Mouse (Mus musculus): ENCODE results near the gene Zrsr1. TPM values are rescaled to one million over a fixed set of nuclear protein-coding genes. Genes with fewer than 3 reads are reported as not detected.

Zrsr1 gene
- total and polyA plus RNA-seq, 3 experiments = 4.6 to 22.0 (median 15.1) TPM

GRCm38 (mm10) chr11:22990393-22991126 is 18.8 kb downstream of the Zrsr1 start, which contains the start of gene Cct4:
Gene Cct4 (plus strand): TSS chr11:22990519.
- TF ChIP-seq CTCF (IDR thresholded peaks at IDR 0.05) (no peak), EP300 (IDR thresholded peaks at IDR 0.05; ENCODE audit: insufficient read depth, low read depth, low read length) (peak; percentile 65), POLR2A (IDR thresholded peaks at IDR 0.05; ENCODE audit: insufficient read depth, low read depth, low read length) (peak; percentile 87)
- peak; percentile 96 to 97 for DNase-seq

GRCm38 (mm10) chr11:22991218-22991835 is 19.5 kb downstream of the Zrsr1 start:
- Histone ChIP-seq H3K27ac (peak overlapping the region; percentile 65; the same call in 1 of the 2 replicates), H3K9ac (ENCODE audit: low read depth, low read length) (peak overlapping the region; percentile 61), H3K4me3 (peak overlapping the region; percentile 67), H3K79me2 (replicated peaks; ENCODE audit: control insufficient read depth, insufficient read depth, low read length) (peaks cover 2% of the 10 kb centered on the region; the same call in 1 of the 2 replicates), H3K36me3 (ENCODE audit: control insufficient read depth, insufficient read depth, low read length) (peaks cover 6% of the 10 kb centered on the region; the same call in 1 of the 2 replicates), H3K27me3 (ENCODE audit: control insufficient read depth, insufficient read depth, low read length) (no peaks in the 10 kb centered on the region), H3K4me1 (ENCODE audit: control insufficient read depth, insufficient read depth, low read length) (peaks cover 6% of the 10 kb centered on the region)
- no peak for DNase-seq
- intact Hi-C loops (cut with DNase I) = loop anchor here (2.0 to 10.0 kb wide), 4 partner anchors 15 to 903 kb away; partner anchors contain the start of genes Fam161a and Papolg
- TF ChIP-seq EP300 (IDR thresholded peaks at IDR 0.05; ENCODE audit: insufficient read depth, low read depth, low read length) (no peak), CTCF (IDR thresholded peaks at IDR 0.05) (no peak), POLR2A (IDR thresholded peaks at IDR 0.05; ENCODE audit: insufficient read depth, low read depth, low read length) (no peak)
- WGBS = 7% methylated on average over 14 of the region's 14 CpGs

More at GRCm38 (mm10) chr11:22990393-22991126, 18.8 kb downstream of the Zrsr1 start, which contains the start of gene Cct4:
- Histone ChIP-seq H3K36me3 (ENCODE audit: control insufficient read depth, insufficient read depth, low read length) (peaks cover 6% of the 10 kb centered on the region; the same call in 1 of the 2 replicates), H3K4me1 (ENCODE audit: control insufficient read depth, insufficient read depth, low read length) (peaks cover 6% of the 10 kb centered on the region), H3K79me2 (replicated peaks; ENCODE audit: control insufficient read depth, insufficient read depth, low read length) (peaks cover 2% of the 10 kb centered on the region; the same call in 1 of the 2 replicates), H3K27me3 (ENCODE audit: control insufficient read depth, insufficient read depth, low read length) (no peaks in the 10 kb centered on the region), H3K27ac (peak within 1 kb of the TSS; percentile 65), H3K4me3 (peak within 1 kb of the TSS; percentile 67), H3K9ac (ENCODE audit: low read depth, low read length) (peak within 1 kb of the TSS; percentile 80)
- under 1% methylated on average over 66 of the region's 66 CpGs for WGBS
- intact Hi-C loops (cut with DNase I) = loop anchor here (2.0 to 10.0 kb wide), 4 partner anchors 16 to 904 kb away; partner anchors contain the start of genes Fam161a and Papolg

GRCm38 (mm10) chr11:22994271-22994670 is 22.5 kb downstream of the Zrsr1 start:
- TF ChIP-seq EP300 (IDR thresholded peaks at IDR 0.05; ENCODE audit: insufficient read depth, low read depth, low read length) (no peak), CTCF (IDR thresholded peaks at IDR 0.05) (no peak), POLR2A (IDR thresholded peaks at IDR 0.05; ENCODE audit: insufficient read depth, low read depth, low read length) (no peak)
- H3K9ac ChIP-seq (ENCODE audit: low read depth, low read length) = no peak overlapping the region
- no peak overlapping the region for H3K27ac ChIP-seq
- DNase-seq = no peak
- 77% methylated on average over 2 of the region's 2 CpGs for WGBS
- intact Hi-C loops (cut with DNase I) = loop anchor here (5.0 to 10.0 kb wide), 2 partner anchors 73 to 901 kb away; partner anchors contain the start of gene Papolg
- H3K36me3 ChIP-seq (ENCODE audit: control insufficient read depth, insufficient read depth, low read length) = peaks cover 14% of the 10 kb centered on the region
- no peak overlapping the region for H3K4me3 ChIP-seq
- H3K79me2 ChIP-seq (replicated peaks; ENCODE audit: control insufficient read depth, insufficient read depth, low read length) = peaks cover 2% of the 10 kb centered on the region; the same call in 1 of the 2 replicates
- peaks cover 6% of the 10 kb centered on the region for H3K4me1 ChIP-seq (ENCODE audit: control insufficient read depth, insufficient read depth, low read length)
- no peaks in the 10 kb centered on the region for H3K27me3 ChIP-seq (ENCODE audit: control insufficient read depth, insufficient read depth, low read length)

DNA sequence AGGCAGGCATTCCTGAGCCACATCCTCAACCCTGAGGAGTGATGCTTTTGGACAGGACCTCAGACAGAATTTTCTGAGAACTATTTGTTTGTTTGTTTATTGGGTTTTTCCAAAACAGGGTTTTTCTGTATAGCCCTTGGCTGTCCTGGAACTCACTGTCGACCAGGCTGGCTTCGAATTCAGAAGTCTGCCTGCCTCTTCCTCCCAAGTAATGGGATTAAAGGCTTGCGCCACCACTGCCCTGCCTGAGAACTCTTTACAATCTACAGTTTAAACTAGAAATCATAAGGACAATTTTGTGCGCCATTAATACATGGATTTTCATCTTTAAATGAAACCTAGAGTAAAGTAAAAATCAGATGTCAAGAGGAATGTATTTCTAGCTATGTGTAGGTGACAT is 23.7 kb downstream of the Zrsr1 start:
- H3K27me3 ChIP-seq (ENCODE audit: control insufficient read depth, insufficient read depth, low read length) = no peaks in the 10 kb centered on the region
- peaks cover 6% of the 10 kb centered on the region for H3K4me1 ChIP-seq (ENCODE audit: control insufficient read depth, insufficient read depth, low read length)
- no peak overlapping the region for H3K9ac ChIP-seq (ENCODE audit: low read depth, low read length)
- H3K79me2 ChIP-seq (replicated peaks; ENCODE audit: control insufficient read depth, insufficient read depth, low read length) = peaks cover 2% of the 10 kb centered on the region; the same call in 1 of the 2 replicates
- WGBS = 88% methylated on average over 4 of the region's 4 CpGs
- TF ChIP-seq EP300 (IDR thresholded peaks at IDR 0.05; ENCODE audit: insufficient read depth, low read depth, low read length) (no peak), POLR2A (IDR thresholded peaks at IDR 0.05; ENCODE audit: insufficient read depth, low read depth, low read length) (no peak), CTCF (IDR thresholded peaks at IDR 0.05) (no peak)
- no peak overlapping the region for H3K27ac ChIP-seq
- no peak overlapping the region for H3K4me3 ChIP-seq
- DNase-seq = no peak
- H3K36me3 ChIP-seq (ENCODE audit: control insufficient read depth, insufficient read depth, low read length) = peaks cover 16% of the 10 kb centered on the region
- intact Hi-C loops (cut with DNase I) = loop anchor here (10.0 kb wide), 1 partner anchor 899 kb away; the partner anchor contains the start of gene Papolg

- Histone ChIP-seq H3K9ac (ENCODE audit: low read depth, low read length) (no peak overlapping the region), H3K4me1 (ENCODE audit: control insufficient read depth, insufficient read depth, low read length) (no peaks in the 10 kb centered on the region), H3K4me3 (no peak overlapping the region), H3K27me3 (ENCODE audit: control insufficient read depth, insufficient read depth, low read length) (no peaks in the 10 kb centered on the region), H3K27ac (no peak overlapping the region), H3K79me2 (replicated peaks; ENCODE audit: control insufficient read depth, insufficient read depth, low read length) (no peaks in the 10 kb centered on the region), H3K36me3 (ENCODE audit: control insufficient read depth, insufficient read depth, low read length) (peaks cover 12% of the 10 kb centered on the region)
- 65% methylated on average over 1 of the region's 1 CpGs for WGBS
- TF ChIP-seq EP300 (IDR thresholded peaks at IDR 0.05; ENCODE audit: insufficient read depth, low read depth, low read length) (no peak), CTCF (IDR thresholded peaks at IDR 0.05) (no peak), POLR2A (IDR thresholded peaks at IDR 0.05; ENCODE audit: insufficient read depth, low read depth, low read length) (no peak)
- intact Hi-C loops (cut with DNase I) = loop anchor here (10.0 kb wide), 1 partner anchor 896 kb away; the partner anchor contains the start of gene Papolg
- DNase-seq = no peak
These were observed 26.5 kb downstream of the Zrsr1 start for GRCm38 (mm10) chr11:22998308-22998707.
